Mouse (Mus musculus): ENCODE measurements around the gene Olfr374. TPM values are rescaled to one million over a fixed set of nuclear protein-coding genes. Genes with fewer than 3 reads are reported as not detected.
"Not testable (repeated sequence)": the region's sequence is repeated elsewhere in the genome, so short reads cannot be mapped to it uniquely, and the experiment has no call there.

Olfr374 gene
- polyA plus RNA-seq, 1 experiment = not detected

GRCm38 (mm10) chr8:72112486-72112885 is 5.6 kb downstream of the Olfr374 start:
- WGBS = 70% methylated on average over 3 of the region's 3 CpGs
- H3K27ac ChIP-seq (ENCODE audit: insufficient read depth, low read depth, low read length) = no peak overlapping the region
- no peaks in the 10 kb centered on the region for H3K4me1 ChIP-seq (ENCODE audit: control insufficient read depth, insufficient read depth, low read length)
- no peak overlapping the region for H3K4me3 ChIP-seq (ENCODE audit: insufficient read depth, low read depth, low read length)
- TF ChIP-seq CTCF (IDR thresholded peaks at IDR 0.05; ENCODE audit: insufficient read depth, low read depth, low read length) (no peak), POLR2A (IDR thresholded peaks at IDR 0.05; ENCODE audit: insufficient read depth, low read depth, low read length) (no peak)

DNA sequence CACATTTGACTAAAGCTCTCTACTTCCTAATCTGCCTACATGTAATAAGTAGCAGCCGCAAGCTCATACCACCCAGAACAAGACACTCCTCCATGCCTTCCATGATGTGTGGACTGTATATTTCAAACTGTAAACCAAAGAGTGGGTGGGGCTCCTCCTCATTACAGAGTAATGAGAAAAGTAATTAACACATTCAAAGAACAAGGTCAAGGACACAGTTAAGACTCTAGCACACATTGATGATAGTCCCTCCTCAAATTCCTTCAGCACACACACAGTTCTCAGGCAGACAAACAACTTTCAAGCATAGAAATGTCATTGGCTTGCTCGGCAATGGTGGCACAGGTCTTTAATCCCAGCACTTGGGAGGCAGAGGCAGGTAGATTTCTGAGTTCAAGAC is 8.4 kb downstream of the Olfr374 start:
- no peak overlapping the region for H3K27ac ChIP-seq (ENCODE audit: insufficient read depth, low read depth, low read length)
- no peak overlapping the region for H3K4me3 ChIP-seq (ENCODE audit: insufficient read depth, low read depth, low read length)
- no peaks in the 10 kb centered on the region for H3K4me1 ChIP-seq (ENCODE audit: control insufficient read depth, insufficient read depth, low read length)
- no peak for TF ChIP-seq POLR2A (IDR thresholded peaks at IDR 0.05; ENCODE audit: insufficient read depth, low read depth, low read length)
- TF ChIP-seq CTCF (IDR thresholded peaks at IDR 0.05; ENCODE audit: insufficient read depth, low read depth, low read length) = no peak
- 91% methylated on average over 2 of the region's 2 CpGs for WGBS

DNA sequence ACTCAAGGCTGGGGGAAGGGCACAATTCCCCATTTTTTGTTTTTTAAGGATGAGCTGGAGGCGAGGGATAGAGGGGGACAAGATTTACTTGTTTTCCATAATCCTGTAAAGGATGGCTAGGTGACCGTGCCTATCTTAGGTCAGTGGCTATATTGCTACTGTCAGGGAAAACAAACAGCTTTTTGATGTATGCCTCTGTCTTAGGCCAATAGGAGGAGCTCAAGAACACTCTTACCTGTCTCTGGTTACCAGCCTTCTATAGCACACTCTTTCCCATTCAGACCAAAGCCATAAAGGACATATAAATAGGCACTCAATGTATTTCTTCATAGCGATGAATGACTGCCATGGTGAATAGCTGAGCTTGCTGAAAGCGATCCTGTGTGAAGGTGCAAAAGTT is 11.8 kb downstream of the Olfr374 start:
- Histone ChIP-seq H3K4me1 (ENCODE audit: control insufficient read depth, insufficient read depth, low read length) (no peaks in the 10 kb centered on the region), H3K27ac (ENCODE audit: insufficient read depth, low read depth, low read length) (no peak overlapping the region), H3K4me3 (ENCODE audit: insufficient read depth, low read depth, low read length) (no peak overlapping the region)
- no peak for TF ChIP-seq CTCF (IDR thresholded peaks at IDR 0.05; ENCODE audit: insufficient read depth, low read depth, low read length)
- TF ChIP-seq POLR2A (IDR thresholded peaks at IDR 0.05; ENCODE audit: insufficient read depth, low read depth, low read length) = no peak
- 49% methylated on average over 4 of the region's 4 CpGs for WGBS

DNA sequence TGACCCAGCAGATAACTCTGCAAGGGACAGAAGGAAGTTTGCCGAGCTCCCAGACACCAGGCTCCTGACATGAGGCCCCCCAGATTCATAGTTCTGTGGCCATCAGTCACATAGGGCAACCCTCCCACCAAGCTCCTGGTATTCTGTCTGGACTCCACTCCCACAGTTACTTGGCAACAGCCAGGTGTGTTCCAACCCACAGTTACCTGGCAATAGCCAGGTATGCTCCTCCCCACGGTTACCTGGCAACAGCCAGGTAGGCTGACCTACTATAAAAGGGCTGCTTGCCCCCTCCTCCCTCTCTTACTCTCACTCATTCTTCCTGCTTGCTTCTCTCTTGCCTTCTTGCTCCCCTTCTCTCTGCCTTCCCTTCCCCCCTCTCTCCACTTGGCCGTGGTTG is 14.6 kb downstream of the Olfr374 start:
- WGBS = 65% methylated on average over 3 of the region's 3 CpGs
- H3K4me3 ChIP-seq (ENCODE audit: insufficient read depth, low read depth, low read length); H3K27ac ChIP-seq (ENCODE audit: insufficient read depth, low read depth, low read length); H3K4me1 ChIP-seq (ENCODE audit: control insufficient read depth, insufficient read depth, low read length): not testable (repeated sequence)

DNA sequence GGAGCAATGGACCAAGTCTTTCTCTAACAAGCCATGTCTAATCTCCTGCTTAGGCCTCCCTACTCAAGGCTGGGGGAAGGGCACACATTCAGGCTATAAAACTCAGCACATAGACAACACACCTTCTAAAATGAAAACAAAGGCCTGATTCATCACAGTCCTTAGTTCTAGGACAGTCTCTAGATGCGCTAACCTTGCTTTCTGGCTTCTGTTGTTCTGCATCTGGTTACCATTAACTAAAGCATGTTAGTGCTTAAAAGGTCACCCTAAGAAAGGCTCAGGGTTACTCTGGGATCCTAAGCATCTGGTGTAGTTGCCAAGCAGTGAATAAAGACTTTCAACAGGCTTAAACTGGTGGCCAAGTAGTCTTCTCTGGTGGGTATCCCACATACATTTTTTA is 15.2 kb downstream of the Olfr374 start:
- no peak for TF ChIP-seq POLR2A (IDR thresholded peaks at IDR 0.05; ENCODE audit: insufficient read depth, low read depth, low read length)
- H3K27ac ChIP-seq (ENCODE audit: insufficient read depth, low read depth, low read length) = no peak overlapping the region
- no peak overlapping the region for H3K4me3 ChIP-seq (ENCODE audit: insufficient read depth, low read depth, low read length)
- WGBS = 77% methylated on average over 1 of the region's 1 CpGs
- no peaks in the 10 kb centered on the region for H3K4me1 ChIP-seq (ENCODE audit: control insufficient read depth, insufficient read depth, low read length)

DNA sequence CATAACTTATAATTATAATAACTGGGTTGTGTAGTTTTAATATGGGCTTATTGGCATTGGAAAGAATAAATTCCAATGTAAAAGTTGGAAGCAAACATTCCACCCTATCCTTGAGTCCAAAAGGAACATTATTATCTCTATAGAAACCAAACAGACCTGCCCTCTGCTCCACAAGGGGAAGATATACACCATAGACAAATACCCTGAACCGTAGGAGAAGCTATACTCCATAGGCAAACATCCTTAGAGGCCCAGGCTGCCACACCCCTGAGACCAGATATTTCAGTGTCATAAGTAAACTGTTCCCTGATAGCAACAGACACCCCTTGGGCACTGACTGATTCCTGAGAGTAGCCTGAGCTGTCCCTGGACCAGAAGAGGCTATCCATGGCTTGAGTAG is 21.0 kb downstream of the Olfr374 start:
- H3K4me1 ChIP-seq (ENCODE audit: control insufficient read depth, insufficient read depth, low read length) = no peaks in the 10 kb centered on the region
- no peak overlapping the region for H3K4me3 ChIP-seq (ENCODE audit: insufficient read depth, low read depth, low read length)
- 80% methylated on average over 1 of the region's 1 CpGs for WGBS
- no peak overlapping the region for H3K27ac ChIP-seq (ENCODE audit: insufficient read depth, low read depth, low read length)
- TF ChIP-seq POLR2A (IDR thresholded peaks at IDR 0.05; ENCODE audit: insufficient read depth, low read depth, low read length) (no peak), CTCF (IDR thresholded peaks at IDR 0.05; ENCODE audit: insufficient read depth, low read depth, low read length) (no peak)

DNA sequence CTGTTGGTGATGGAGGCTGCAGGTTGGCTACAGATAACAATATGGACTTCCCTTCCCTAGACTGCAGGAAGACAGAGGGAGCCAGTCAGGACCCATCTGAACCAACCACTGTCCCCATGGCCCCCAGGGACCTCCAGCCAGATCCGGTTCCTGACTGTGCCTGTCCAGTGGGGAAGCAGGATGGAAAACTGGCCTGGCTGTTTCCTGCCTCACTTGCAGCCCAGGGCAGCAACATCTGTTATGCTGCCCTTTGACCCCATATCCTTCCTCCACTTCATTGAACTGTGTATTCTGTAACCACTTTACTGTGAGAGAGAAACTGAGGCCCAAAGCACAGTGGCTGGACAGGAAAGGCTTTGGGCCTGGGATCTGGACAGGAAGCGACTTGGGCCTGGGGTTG is 24.4 kb downstream of the Olfr374 start:
- Histone ChIP-seq H3K4me1 (ENCODE audit: control insufficient read depth, insufficient read depth, low read length) (peaks cover 10% of the 10 kb centered on the region), H3K27ac (ENCODE audit: insufficient read depth, low read depth, low read length) (no peak overlapping the region), H3K4me3 (ENCODE audit: insufficient read depth, low read depth, low read length) (no peak overlapping the region)
- no peak for TF ChIP-seq POLR2A (IDR thresholded peaks at IDR 0.05; ENCODE audit: insufficient read depth, low read depth, low read length)
- TF ChIP-seq CTCF (IDR thresholded peaks at IDR 0.05; ENCODE audit: insufficient read depth, low read depth, low read length) = no peak
- WGBS = 93% methylated on average over 2 of the region's 2 CpGs

DNA sequence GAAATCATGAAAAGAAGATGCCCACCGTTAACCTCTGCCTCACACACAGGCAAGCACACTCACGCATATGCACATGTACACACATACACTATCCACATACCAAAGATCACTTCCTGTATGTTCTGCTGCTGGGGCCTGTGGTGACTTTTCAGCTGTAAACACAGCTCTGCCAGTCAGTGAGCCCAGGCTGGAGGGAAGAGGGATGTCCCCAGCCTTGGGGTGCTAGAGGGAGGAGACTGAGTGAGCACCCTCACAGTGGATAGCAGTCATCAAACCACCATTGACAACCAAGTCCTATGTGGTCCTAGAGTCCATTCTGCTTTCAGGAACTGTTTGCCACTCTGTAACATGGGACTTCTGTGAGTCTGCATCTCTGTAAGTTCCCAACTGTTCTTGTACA is 25.1 kb downstream of the Olfr374 start:
- Histone ChIP-seq H3K27ac (ENCODE audit: insufficient read depth, low read depth, low read length) (no peak overlapping the region), H3K4me1 (ENCODE audit: control insufficient read depth, insufficient read depth, low read length) (peaks cover 12% of the 10 kb centered on the region), H3K4me3 (ENCODE audit: insufficient read depth, low read depth, low read length) (no peak overlapping the region)
- 83% methylated on average over 2 of the region's 2 CpGs for WGBS
- TF ChIP-seq CTCF (IDR thresholded peaks at IDR 0.05; ENCODE audit: insufficient read depth, low read depth, low read length) = no peak
- no peak for TF ChIP-seq POLR2A (IDR thresholded peaks at IDR 0.05; ENCODE audit: insufficient read depth, low read depth, low read length)

DNA sequence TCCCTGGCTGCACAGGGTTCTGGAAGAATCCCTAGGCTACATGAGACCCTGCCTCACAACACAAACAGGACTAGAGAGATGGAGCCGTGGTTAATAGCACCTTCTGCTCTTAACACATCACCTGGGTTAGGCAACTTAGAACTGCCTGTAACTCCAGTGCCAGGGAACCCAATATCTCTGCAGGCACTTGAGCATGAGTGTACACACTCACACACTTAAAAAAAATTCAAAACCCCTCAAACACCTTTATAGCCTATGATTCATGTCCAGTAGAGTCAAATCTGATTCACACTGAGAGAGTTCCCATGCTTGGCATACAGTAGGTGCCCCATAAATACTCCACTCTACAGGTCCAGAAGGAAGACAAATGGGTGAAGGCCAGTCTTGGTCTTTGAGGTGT is 25.6 kb downstream of the Olfr374 start:
- Histone ChIP-seq H3K4me3 (ENCODE audit: insufficient read depth, low read depth, low read length) (no peak overlapping the region), H3K4me1 (ENCODE audit: control insufficient read depth, insufficient read depth, low read length) (peaks cover 12% of the 10 kb centered on the region), H3K27ac (ENCODE audit: insufficient read depth, low read depth, low read length) (no peak overlapping the region)
- 89% methylated on average over 1 of the region's 1 CpGs for WGBS
- no peak for TF ChIP-seq CTCF (IDR thresholded peaks at IDR 0.05; ENCODE audit: insufficient read depth, low read depth, low read length)
- TF ChIP-seq POLR2A (IDR thresholded peaks at IDR 0.05; ENCODE audit: insufficient read depth, low read depth, low read length) = no peak

- Histone ChIP-seq H3K4me3 (ENCODE audit: insufficient read depth, low read depth, low read length) (no peak overlapping the region), H3K4me1 (ENCODE audit: control insufficient read depth, insufficient read depth, low read length) (peaks cover 12% of the 10 kb centered on the region), H3K27ac (ENCODE audit: insufficient read depth, low read depth, low read length) (no peak overlapping the region)
- TF ChIP-seq CTCF (IDR thresholded peaks at IDR 0.05; ENCODE audit: insufficient read depth, low read depth, low read length) (no peak), POLR2A (IDR thresholded peaks at IDR 0.05; ENCODE audit: insufficient read depth, low read depth, low read length) (no peak)
- 86% methylated on average over 1 of the region's 1 CpGs for WGBS
Observed at GRCm38 (mm10) chr8:72132891-72133290, 26.1 kb downstream of the Olfr374 start.
